Mouse (Mus musculus): Measurements from ENCODE around the gene Epb41l4b. TPM values are rescaled to one million over a fixed set of nuclear protein-coding genes. Genes with fewer than 3 reads are reported as not detected.

Gene Epb41l4b
- polyA plus RNA-seq, 1 experiment from 2014 or later = 0.74 TPM

DNA sequence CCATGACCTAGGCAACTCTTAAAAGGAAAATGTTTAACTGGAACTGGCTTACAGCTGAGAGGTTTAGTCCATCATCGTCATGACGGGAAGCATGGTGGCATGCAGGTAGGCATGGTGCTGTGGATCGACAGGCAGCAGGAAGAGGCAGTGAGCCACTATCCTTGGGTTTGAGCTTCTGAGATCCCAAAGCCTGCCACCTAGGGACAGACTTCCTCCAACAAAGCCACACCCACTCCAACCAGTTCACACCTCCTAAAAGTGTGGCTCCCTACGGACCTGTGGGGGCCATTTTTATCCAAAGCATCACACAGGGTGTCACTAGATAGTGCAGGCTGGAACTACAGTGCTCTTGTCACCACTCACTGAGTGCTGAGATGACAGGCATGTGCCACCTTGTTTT lies 31.8 kb downstream of the Epb41l4b start:
- ATAC-seq = no peak

GRCm38 (mm10) chr4:57109543-57109942 lies 33.7 kb downstream of the Epb41l4b start:
- H3K27me3 ChIP-seq (replicated peaks; ENCODE audit: control insufficient read depth, insufficient read depth, low read length) = no peaks in the 10 kb centered on the region
- H3K36me3 ChIP-seq (ENCODE audit: control insufficient read depth, insufficient read depth, low read length) = no peaks in the 10 kb centered on the region
- H3K9ac ChIP-seq (ENCODE audit: low read length) = no peak overlapping the region
- no peak overlapping the region for H3K4me2 ChIP-seq (ENCODE audit: low read length)
- peak; percentile 56 for DNase-seq (ENCODE audit: low spot score)
- H3K9me3 ChIP-seq (replicated peaks; ENCODE audit: control insufficient read depth, low read length) = no peaks in the 10 kb centered on the region
- WGBS = 29% methylated on average over 4 of the region's 4 CpGs
- H3K4me3 ChIP-seq (ENCODE audit: low read depth, low read length) = no peak overlapping the region
- H3K27ac ChIP-seq (ENCODE audit: low read depth, low read length) = no peak overlapping the region
- peak; percentile 42; the same call in 1 of the 2 replicates for ATAC-seq
- 0 out of 2 replicates have a peak, but pooled peaks cover 3% of the 10 kb centered on the region for H3K4me1 ChIP-seq (ENCODE audit: control insufficient read depth, insufficient read depth, low read length)

More for the DNA sequence above, 31.8 kb downstream of the Epb41l4b start:
- no peak overlapping the region for H3K27ac ChIP-seq (ENCODE audit: low read depth, low read length)
- H3K4me2 ChIP-seq (ENCODE audit: low read length) = no peak overlapping the region
- H3K9me3 ChIP-seq (replicated peaks; ENCODE audit: control insufficient read depth, low read length) = no peaks in the 10 kb centered on the region
- H3K4me3 ChIP-seq (ENCODE audit: low read depth, low read length) = no peak overlapping the region
- H3K9ac ChIP-seq (ENCODE audit: low read length) = no peak overlapping the region
- 89% methylated on average over 4 of the region's 4 CpGs for WGBS
- no peak for DNase-seq (ENCODE audit: low spot score)
- H3K27me3 ChIP-seq (replicated peaks; ENCODE audit: control insufficient read depth, insufficient read depth, low read length) = no peaks in the 10 kb centered on the region
- 0 out of 2 replicates have a peak, but pooled peaks cover 3% of the 10 kb centered on the region for H3K4me1 ChIP-seq (ENCODE audit: control insufficient read depth, insufficient read depth, low read length)
- no peaks in the 10 kb centered on the region for H3K36me3 ChIP-seq (ENCODE audit: control insufficient read depth, insufficient read depth, low read length)

DNA sequence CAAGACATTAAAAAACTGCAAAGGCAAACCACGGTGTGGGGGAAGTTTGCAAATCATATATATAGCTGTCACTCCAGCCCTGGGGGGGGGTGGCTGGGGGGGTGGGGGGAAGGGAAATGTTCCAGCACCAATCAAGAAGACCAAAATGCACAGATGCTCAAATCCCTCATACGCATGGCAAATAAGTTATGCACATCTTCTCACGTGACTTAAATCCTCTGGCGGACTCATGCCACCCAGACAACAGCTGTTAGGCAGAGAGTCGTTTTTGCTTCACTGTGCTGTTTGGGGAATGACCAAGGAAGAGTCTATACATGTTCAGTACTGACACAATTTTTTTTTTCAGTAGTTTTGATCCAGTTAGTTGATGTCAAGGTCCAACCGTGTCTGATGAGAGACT lies 37.9 kb downstream of the Epb41l4b start:
- H3K4me3 ChIP-seq (ENCODE audit: low read depth, low read length) = no peak overlapping the region
- H3K4me1 ChIP-seq (ENCODE audit: control insufficient read depth, insufficient read depth, low read length) = peaks cover 3% of the 10 kb centered on the region; the same call in 1 of the 2 replicates
- H3K4me2 ChIP-seq (ENCODE audit: low read length) = no peak overlapping the region
- no peak overlapping the region for H3K9ac ChIP-seq (ENCODE audit: low read length)
- 78% methylated on average over 6 of the region's 6 CpGs for WGBS
- H3K27me3 ChIP-seq (replicated peaks; ENCODE audit: control insufficient read depth, insufficient read depth, low read length) = no peaks in the 10 kb centered on the region
- H3K9me3 ChIP-seq (replicated peaks; ENCODE audit: control insufficient read depth, low read length) = no peaks in the 10 kb centered on the region
- no peak overlapping the region for H3K27ac ChIP-seq (ENCODE audit: low read depth, low read length)
- DNase-seq (ENCODE audit: low spot score) (no peak), ATAC-seq (no peak)
- no peaks in the 10 kb centered on the region for H3K36me3 ChIP-seq (ENCODE audit: control insufficient read depth, insufficient read depth, low read length)

DNA sequence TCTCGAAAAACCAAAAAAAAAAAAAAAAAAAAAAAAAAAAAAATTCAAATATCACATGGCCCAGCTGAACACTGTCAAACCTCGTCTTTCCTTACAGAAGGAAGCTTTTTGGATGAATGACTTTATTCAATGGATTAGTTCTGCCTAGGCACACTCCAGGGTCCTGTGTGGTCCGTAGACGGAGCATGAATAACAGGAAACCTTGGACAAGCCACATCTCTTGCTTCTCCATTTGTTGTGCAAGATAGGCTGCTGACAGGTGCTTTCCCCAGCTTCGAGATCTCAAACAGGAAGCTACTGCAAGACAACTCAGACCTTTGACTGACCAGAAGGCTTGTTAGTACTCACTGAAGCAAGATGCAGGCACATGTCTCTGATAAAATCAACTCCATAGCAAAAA lies 39.4 kb downstream of the Epb41l4b start:
- 20% methylated on average over 4 of the region's 5 CpGs for WGBS
- peak; percentile 14 for DNase-seq (ENCODE audit: low spot score)
- Histone ChIP-seq H3K27me3 (replicated peaks; ENCODE audit: control insufficient read depth, insufficient read depth, low read length) (no peaks in the 10 kb centered on the region), H3K4me3 (ENCODE audit: low read depth, low read length) (no peak overlapping the region), H3K4me1 (ENCODE audit: control insufficient read depth, insufficient read depth, low read length) (no peaks in the 10 kb centered on the region; the same call in 1 of the 2 replicates), H3K36me3 (ENCODE audit: control insufficient read depth, insufficient read depth, low read length) (no peaks in the 10 kb centered on the region), H3K9ac (ENCODE audit: low read length) (no peak overlapping the region), H3K9me3 (replicated peaks; ENCODE audit: control insufficient read depth, low read length) (no peaks in the 10 kb centered on the region), H3K27ac (ENCODE audit: low read depth, low read length) (no peak overlapping the region), H3K4me2 (ENCODE audit: low read length) (no peak overlapping the region)
- ATAC-seq = no peak

DNA sequence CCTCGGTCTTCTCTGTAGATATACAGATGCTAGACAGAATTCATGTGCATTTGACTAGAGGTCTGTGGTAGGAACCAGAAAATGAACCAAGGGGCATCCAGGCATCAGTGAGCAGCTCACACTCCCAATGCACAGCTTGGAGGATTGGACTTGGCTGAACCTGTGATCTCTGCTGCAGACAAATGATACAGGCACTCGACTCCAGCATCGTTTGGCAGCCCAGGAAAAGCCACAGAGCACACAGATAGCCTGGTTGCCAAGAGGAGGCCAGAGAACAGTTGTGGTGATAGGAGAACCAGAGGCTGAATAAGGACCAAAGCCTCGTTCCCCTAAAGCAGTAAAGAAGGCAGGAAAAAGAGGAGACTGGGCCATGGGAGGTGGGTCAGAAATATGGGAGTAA lies 42.1 kb downstream of the Epb41l4b start:
- no peak for ATAC-seq
- WGBS = 77% methylated on average over 4 of the region's 4 CpGs
- H3K27ac ChIP-seq (ENCODE audit: low read depth, low read length) = no peak overlapping the region

DNA sequence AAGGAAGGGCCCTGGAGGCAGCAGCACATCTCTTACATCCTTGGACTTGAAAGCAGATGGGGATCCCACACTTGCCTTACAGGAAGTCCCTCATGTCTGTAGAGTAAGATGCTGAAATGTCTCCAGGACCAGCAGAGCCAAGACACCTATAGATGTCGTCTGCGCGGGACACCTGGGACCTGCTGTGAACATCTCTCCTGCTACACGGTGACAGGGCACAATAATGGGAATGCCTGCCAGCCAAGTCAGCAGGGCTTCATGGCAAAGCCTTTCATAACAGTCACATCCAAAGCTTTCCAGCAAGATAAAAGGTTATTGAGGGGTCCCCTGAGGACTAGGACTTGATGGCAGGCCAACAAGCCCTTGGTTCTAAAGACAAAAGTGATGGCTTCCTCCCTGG lies 45.8 kb downstream of the Epb41l4b start:
- Histone ChIP-seq H3K36me3 (ENCODE audit: control insufficient read depth, insufficient read depth, low read length) (no peaks in the 10 kb centered on the region), H3K27me3 (replicated peaks; ENCODE audit: control insufficient read depth, insufficient read depth, low read length) (no peaks in the 10 kb centered on the region), H3K4me3 (ENCODE audit: low read depth, low read length) (no peak overlapping the region), H3K4me1 (ENCODE audit: control insufficient read depth, insufficient read depth, low read length) (no peaks in the 10 kb centered on the region), H3K9ac (ENCODE audit: low read length) (no peak overlapping the region), H3K4me2 (ENCODE audit: low read length) (no peak overlapping the region), H3K9me3 (replicated peaks; ENCODE audit: control insufficient read depth, low read length) (no peaks in the 10 kb centered on the region), H3K27ac (ENCODE audit: low read depth, low read length) (no peak overlapping the region)
- no peak for ATAC-seq
- no peak for DNase-seq (ENCODE audit: low spot score)
- 90% methylated on average over 4 of the region's 4 CpGs for WGBS

More for the DNA sequence above, 42.1 kb downstream of the Epb41l4b start:
- Histone ChIP-seq H3K9me3 (replicated peaks; ENCODE audit: control insufficient read depth, low read length) (no peaks in the 10 kb centered on the region), H3K4me3 (ENCODE audit: low read depth, low read length) (no peak overlapping the region), H3K9ac (ENCODE audit: low read length) (no peak overlapping the region), H3K27me3 (replicated peaks; ENCODE audit: control insufficient read depth, insufficient read depth, low read length) (no peaks in the 10 kb centered on the region), H3K4me2 (ENCODE audit: low read length) (no peak overlapping the region), H3K4me1 (ENCODE audit: control insufficient read depth, insufficient read depth, low read length) (no peaks in the 10 kb centered on the region; the same call in 1 of the 2 replicates), H3K36me3 (ENCODE audit: control insufficient read depth, insufficient read depth, low read length) (no peaks in the 10 kb centered on the region)
- DNase-seq (ENCODE audit: low spot score) = no peak

- DNase-seq (ENCODE audit: low spot score) = peak; percentile 49
These were observed 47.7 kb downstream of the Epb41l4b start for GRCm38 (mm10) chr4:57095569-57095968.

DNA sequence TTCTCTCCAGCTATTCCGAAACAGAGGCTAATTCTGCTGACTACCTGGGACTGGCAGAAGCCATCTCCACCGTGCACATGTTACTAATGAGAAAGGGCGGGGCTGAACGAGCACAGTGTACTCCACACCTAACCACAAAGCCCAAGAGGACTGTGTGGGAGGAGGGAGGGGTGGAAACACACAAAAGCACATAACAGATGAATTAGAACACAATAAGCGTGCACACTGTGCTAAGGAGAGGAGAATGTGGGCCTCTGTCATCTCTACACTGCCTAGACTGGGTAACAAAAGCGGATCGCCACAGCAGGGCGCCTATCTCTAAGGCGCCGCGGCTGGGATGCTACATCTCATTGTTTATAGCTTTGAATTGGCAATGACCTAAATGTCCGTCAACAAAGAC lies 51.9 kb downstream of the Epb41l4b start:
- H3K4me2 ChIP-seq (ENCODE audit: low read length) = peak overlapping the region; percentile 3; the same call in 1 of the 2 replicates
- H3K27me3 ChIP-seq (replicated peaks; ENCODE audit: control insufficient read depth, insufficient read depth, low read length) = no peaks in the 10 kb centered on the region
- no peak overlapping the region; the same call in 1 of the 2 replicates for H3K9ac ChIP-seq (ENCODE audit: low read length)
- no peak overlapping the region for H3K4me3 ChIP-seq (ENCODE audit: low read depth, low read length)
- H3K4me1 ChIP-seq (ENCODE audit: control insufficient read depth, insufficient read depth, low read length) = peaks cover 3% of the 10 kb centered on the region; the same call in 1 of the 2 replicates
- H3K27ac ChIP-seq (ENCODE audit: low read depth, low read length) = peak overlapping the region; percentile 48; the same call in 1 of the 2 replicates
- peak; percentile 67; the same call in 1 of the 2 replicates for ATAC-seq
- no peaks in the 10 kb centered on the region for H3K36me3 ChIP-seq (ENCODE audit: control insufficient read depth, insufficient read depth, low read length)
- H3K9me3 ChIP-seq (replicated peaks; ENCODE audit: control insufficient read depth, low read length) = no peaks in the 10 kb centered on the region
- WGBS = 29% methylated on average over 12 of the region's 12 CpGs
- peak; percentile 47 for DNase-seq (ENCODE audit: low spot score)

More at GRCm38 (mm10) chr4:57095569-57095968, 47.7 kb downstream of the Epb41l4b start:
- Histone ChIP-seq H3K27ac (ENCODE audit: low read depth, low read length) (no peak overlapping the region), H3K9ac (ENCODE audit: low read length) (no peak overlapping the region), H3K4me3 (ENCODE audit: low read depth, low read length) (no peak overlapping the region), H3K9me3 (replicated peaks; ENCODE audit: control insufficient read depth, low read length) (no peaks in the 10 kb centered on the region), H3K36me3 (ENCODE audit: control insufficient read depth, insufficient read depth, low read length) (no peaks in the 10 kb centered on the region), H3K4me1 (ENCODE audit: control insufficient read depth, insufficient read depth, low read length) (peaks cover 3% of the 10 kb centered on the region; the same call in 1 of the 2 replicates), H3K27me3 (replicated peaks; ENCODE audit: control insufficient read depth, insufficient read depth, low read length) (no peaks in the 10 kb centered on the region), H3K4me2 (ENCODE audit: low read length) (no peak overlapping the region)
- 0 out of 2 replicates have a peak, but pooled peaks have one; percentile 29 for ATAC-seq

GRCm38 (mm10) chr4:57088301-57088700 lies 54.9 kb downstream of the Epb41l4b start:
- Histone ChIP-seq H3K9me3 (replicated peaks; ENCODE audit: control insufficient read depth, low read length) (no peaks in the 10 kb centered on the region), H3K27me3 (replicated peaks; ENCODE audit: control insufficient read depth, insufficient read depth, low read length) (no peaks in the 10 kb centered on the region), H3K9ac (ENCODE audit: low read length) (no peak overlapping the region), H3K4me3 (ENCODE audit: low read depth, low read length) (no peak overlapping the region), H3K27ac (ENCODE audit: low read depth, low read length) (no peak overlapping the region), H3K4me1 (ENCODE audit: control insufficient read depth, insufficient read depth, low read length) (peaks cover 3% of the 10 kb centered on the region; the same call in 1 of the 2 replicates), H3K36me3 (ENCODE audit: control insufficient read depth, insufficient read depth, low read length) (no peaks in the 10 kb centered on the region), H3K4me2 (ENCODE audit: low read length) (no peak overlapping the region)
- no peak for DNase-seq (ENCODE audit: low spot score)
- 74% methylated on average over 4 of the region's 4 CpGs for WGBS
- ATAC-seq = no peak
